Comparison of ENCODE assay signal across 9 mouse cellular contexts in genomic region chr2:93870842-93871241, GRCm38 (mm10). TPM values are rescaled to one million over a fixed set of nuclear protein-coding genes. Genes with fewer than 3 reads are reported as not detected.
DNase-seq lines count a peak whose midpoint lies in the region; ATAC-seq and TF ChIP-seq lines count a peak whose summit lies in the region.
"Had no signal": no experiment of that assay in that cellular context is flagged by ENCODE, and none has a peak within 500 bp of the region (broad histone marks: within the 10 kb centered on the region; RNA-seq: fewer than 3 reads in every experiment).

No protein-coding gene starts in this region.

- TF ChIP-seq CTCF in thymus, adult 2 months (IDR thresholded peaks at IDR 0.05; ENCODE audit: borderline replicate concordance, control insufficient read depth, extremely low read depth, insufficient read depth, low read length, poor library complexity) = peak; percentile 21; the same call in 1 of the 2 replicates

- no peaks in the 10 kb centered on the region for H3K9me3 ChIP-seq in kidney, embryonic 14.5 days (ENCODE audit: control insufficient read depth, low read length)
- H3K9me3 ChIP-seq in limb, embryonic 13.5 days = no peaks in the 10 kb centered on the region
- H3K9me3 ChIP-seq in neural tube, embryonic 12.5 days = no peaks in the 10 kb centered on the region
- H3K9me3 ChIP-seq: stomach, embryonic 15.5 days had no signal

- no peak overlapping the region for H3K4me2 ChIP-seq in kidney, embryonic 14.5 days (replicated peaks; ENCODE audit: low read depth, low read length)
- H3K4me2 ChIP-seq in limb, embryonic 13.5 days (replicated peaks) = no peak overlapping the region
- H3K4me2 ChIP-seq in neural tube, embryonic 12.5 days (replicated peaks) = no peak overlapping the region
- H3K4me2 ChIP-seq: stomach, embryonic 15.5 days had no signal

- H3K4me3 ChIP-seq in kidney, embryonic 14.5 days (ENCODE audit: low read length) = no peak overlapping the region
- H3K4me3 ChIP-seq in limb, embryonic 13.5 days = no peak overlapping the region
- H3K4me3 ChIP-seq in neural tube, embryonic 12.5 days = no peak overlapping the region
- no peak overlapping the region for H3K4me3 ChIP-seq in thymus, adult 2 months (ENCODE audit: control insufficient read depth, insufficient read depth, low read length)
- H3K4me3 ChIP-seq: stomach, embryonic 15.5 days had no signal

- H3K4me1 ChIP-seq in kidney, embryonic 14.5 days (ENCODE audit: control insufficient read depth, insufficient read depth, low read length) = no peaks in the 10 kb centered on the region; the same call in 1 of the 2 replicates
- H3K4me1 ChIP-seq in limb, embryonic 13.5 days = peaks cover 4% of the 10 kb centered on the region; the same call in 1 of the 2 replicates
- H3K4me1 ChIP-seq in neural tube, embryonic 12.5 days = peaks cover 14% of the 10 kb centered on the region
- H3K4me1 ChIP-seq in thymus, adult 2 months (replicated peaks; ENCODE audit: control insufficient read depth, insufficient read depth, low read length) = no peaks in the 10 kb centered on the region

- no peak for TF ChIP-seq POLR2A in thymus, adult 2 months (IDR thresholded peaks at IDR 0.05; ENCODE audit: control insufficient read depth, extremely low read depth, insufficient read depth, low read length, poor library complexity)

- H3K9ac ChIP-seq in kidney, embryonic 14.5 days (ENCODE audit: low read depth, low read length) = no peak overlapping the region
- no peak overlapping the region for H3K9ac ChIP-seq in limb, embryonic 13.5 days
- H3K9ac ChIP-seq in neural tube, embryonic 12.5 days = no peak overlapping the region
- H3K9ac ChIP-seq: stomach, embryonic 15.5 days had no signal

- peak; percentile 47 for ATAC-seq in kidney, embryonic 14.5 days (ENCODE audit: low FRiP score, low TSS enrichment)
- peak; percentile 24; the same call in 1 of the 2 replicates for ATAC-seq in limb, embryonic 13.5 days (ENCODE audit: low FRiP score, low read depth)
- peak; percentile 39 for ATAC-seq in neural tube, embryonic 12.5 days (ENCODE audit: low FRiP score, low read depth)

- no peaks in the 10 kb centered on the region for H3K36me3 ChIP-seq in kidney, embryonic 14.5 days (ENCODE audit: control insufficient read depth, insufficient read depth, low read length)
- H3K36me3 ChIP-seq in limb, embryonic 13.5 days = no peaks in the 10 kb centered on the region
- H3K36me3 ChIP-seq in neural tube, embryonic 12.5 days = no peaks in the 10 kb centered on the region
- no peaks in the 10 kb centered on the region for H3K36me3 ChIP-seq in thymus, adult 2 months (ENCODE audit: control insufficient read depth, insufficient read depth, low read length)
- H3K36me3 ChIP-seq: stomach, embryonic 15.5 days had no signal

- H3K27ac ChIP-seq in kidney, embryonic 14.5 days (ENCODE audit: low read depth, low read length) = no peak overlapping the region
- no peak overlapping the region for H3K27ac ChIP-seq in limb, embryonic 13.5 days
- H3K27ac ChIP-seq in neural tube, embryonic 12.5 days = no peak overlapping the region
- no peak overlapping the region for H3K27ac ChIP-seq in thymus, adult 2 months (ENCODE audit: control insufficient read depth, insufficient read depth, low read length)
- H3K27ac ChIP-seq: stomach, embryonic 15.5 days had no signal

- DNase-seq in CD4-positive helper T cell, adult 2 months (ENCODE audit: low read depth, low spot score) = peak; percentile 37
- peak; percentile 81 for DNase-seq in adrenal gland, adult 2 months
- peak; percentile 86 for DNase-seq in embryo, embryonic 10.5 days (ENCODE audit: low spot score)
- DNase-seq in gastrocnemius, postnatal 36 days = peak; percentile 42 to 59
- DNase-seq in thymus, adult 2 months = peak; percentile 41

- intact Hi-C loops in gastrocnemius, postnatal 36 days (cut with DNase I) = loop anchor here (1.0 kb wide), 1 partner anchor 86 kb away; the partner anchor contains the start of gene Gm13889

- 47% methylated on average over 4 of the region's 4 CpGs for WGBS in kidney, embryonic 14.5 days
- WGBS in limb, embryonic 13.5 days = 47% methylated on average over 4 of the region's 4 CpGs
- 38% methylated on average over 4 of the region's 4 CpGs for WGBS in neural tube, embryonic 12.5 days
- WGBS in thymus, adult 2 months = 50% methylated on average over 4 of the region's 4 CpGs

- no peaks in the 10 kb centered on the region for H3K27me3 ChIP-seq in kidney, embryonic 14.5 days (ENCODE audit: control insufficient read depth, insufficient read depth, low read length)
- peaks cover 3% of the 10 kb centered on the region; the same call in 1 of the 2 replicates for H3K27me3 ChIP-seq in limb, embryonic 13.5 days
- H3K27me3 ChIP-seq in neural tube, embryonic 12.5 days (replicated peaks) = no peaks in the 10 kb centered on the region
- no peaks in the 10 kb centered on the region for H3K27me3 ChIP-seq in thymus, adult 2 months (ENCODE audit: control insufficient read depth, insufficient read depth, low read length)
- H3K27me3 ChIP-seq: stomach, embryonic 15.5 days had no signal

RNA-seq across cellular contexts. Expression of gene Accsl, which starts 1.9 kb away (rescaled TPM):
- 1 to 10 TPM in 1 of 2 experiments, under 1 TPM in 1; 0.43 to 1.6 TPM for total RNA-seq in adrenal gland, adult 2 months (2021)
- polyA plus RNA-seq in adrenal gland, adult 2 months (2012; rRNA removed) = not detected in 2 replicates
- total RNA-seq in gastrocnemius, postnatal 36 days (2021) = not detected
- not detected in 2 replicates for polyA plus RNA-seq in kidney, embryonic 14.5 days (2014; fragmentation: Nextera tagmentation; extraction: Ambion mirVana)
- polyA plus RNA-seq in limb, embryonic 13.5 days (2015; fragmentation: Nextera tagmentation; extraction: Ambion mirVana) = not detected in 2 replicates
- 0.18 TPM in 1 of 2 replicates, not detected in the other for polyA plus RNA-seq in neural tube, embryonic 12.5 days (2016; fragmentation: Nextera tagmentation; extraction: Ambion mirVana)
- 0.23 and 0.46 TPM in 2 replicates for polyA plus RNA-seq in thymus, adult 2 months (2012; rRNA removed)

RNA-seq across cellular contexts. Expression of gene Accs, which starts 21.1 kb away (rescaled TPM):
- total RNA-seq in adrenal gland, adult 2 months (2021) = 1 to 10 TPM; 8.9 to 9.6 TPM
- 15.2 and 16.7 TPM in 2 replicates for polyA plus RNA-seq in adrenal gland, adult 2 months (2012; rRNA removed)
- 1 to 10 TPM; 3.2 to 4.0 TPM for total RNA-seq in gastrocnemius, postnatal 36 days (2021)
- 7.3 and 10.8 TPM in 2 replicates for polyA plus RNA-seq in kidney, embryonic 14.5 days (2014; fragmentation: Nextera tagmentation; extraction: Ambion mirVana)
- polyA plus RNA-seq in limb, embryonic 13.5 days (2015; fragmentation: Nextera tagmentation; extraction: Ambion mirVana) = 7.8 and 8.7 TPM in 2 replicates
- polyA plus RNA-seq in neural tube, embryonic 12.5 days (2016; fragmentation: Nextera tagmentation; extraction: Ambion mirVana) = 7.1 and 8.7 TPM in 2 replicates
- 30.3 and 30.4 TPM in 2 replicates for polyA plus RNA-seq in thymus, adult 2 months (2012; rRNA removed)

RNA-seq across cellular contexts. Expression of gene Ext2, which starts 48.5 kb away (rescaled TPM):
- total RNA-seq in adrenal gland, adult 2 months (2021) = 10 to 100 TPM; 94.2 to 94.9 TPM
- polyA plus RNA-seq in adrenal gland, adult 2 months (2012; rRNA removed) = 33.0 and 43.5 TPM in 2 replicates
- 10 to 100 TPM; 32.8 to 35.2 TPM for total RNA-seq in gastrocnemius, postnatal 36 days (2021)
- polyA plus RNA-seq in kidney, embryonic 14.5 days (2014; fragmentation: Nextera tagmentation; extraction: Ambion mirVana) = 67.9 and 111 TPM in 2 replicates
- polyA plus RNA-seq in limb, embryonic 13.5 days (2015; fragmentation: Nextera tagmentation; extraction: Ambion mirVana) = 104 and 106 TPM in 2 replicates
- 71.0 and 76.9 TPM in 2 replicates for polyA plus RNA-seq in neural tube, embryonic 12.5 days (2016; fragmentation: Nextera tagmentation; extraction: Ambion mirVana)
- 44.3 and 46.6 TPM in 2 replicates for polyA plus RNA-seq in thymus, adult 2 months (2012; rRNA removed)
